Mouse (Mus musculus) heart, embryonic 16.5 days (tissue): ENCODE measurements around the gene Efna3. TPM values are rescaled to one million over a fixed set of nuclear protein-coding genes. Genes with fewer than 3 reads are reported as not detected.

Source experiments
- ATAC-seq: fragments of 200-750 bp; cut with Nextera tagmentation; replicated peaks from 2 replicates; pipeline ENCODE4 v1.8.0; 2017; ENCODE audit warnings: moderate number of reproducible peaks; ENCODE audit not compliant: insufficient read depth, low FRiP score; ENCODE audit errors: extremely low read depth
- H3K27ac ChIP-seq: fragments of 300-500 bp; sonication (generic); 2 replicates; pipeline ENCODE4 v1.5.1; 2014; ENCODE audit warnings: mild to moderate bottlenecking, low read length, control low read depth, moderate library complexity
- H3K27me3 ChIP-seq: fragments of 300-500 bp; sonication (generic); 2 replicates; pipeline ENCODE4 v1.6.1; 2014; ENCODE audit warnings: low read length, mixed read lengths; ENCODE audit not compliant: control insufficient read depth, insufficient read depth
- H3K36me3 ChIP-seq: fragments of 300-500 bp; sonication (generic); 2 replicates; pipeline ENCODE4 v1.6.1; 2014; ENCODE audit not compliant: control insufficient read depth, insufficient read depth
- H3K4me1 ChIP-seq: fragments of 300-500 bp; sonication (generic); 2 replicates; pipeline ENCODE4 v1.6.1; 2014; ENCODE audit warnings: low read length, mixed read lengths; ENCODE audit not compliant: control insufficient read depth, insufficient read depth
- H3K4me2 ChIP-seq: fragments of 300-500 bp; sonication (generic); 2 replicates; pipeline ENCODE4 v1.6.1; 2014; ENCODE audit warnings: low read depth, mild to moderate bottlenecking, control low read depth, low read length
- H3K4me3 ChIP-seq: fragments of 300-500 bp; sonication (generic); 2 replicates; pipeline ENCODE4 v1.5.1; 2014; ENCODE audit warnings: mild to moderate bottlenecking, control low read depth, low read length
- H3K9ac ChIP-seq: fragments of 300-500 bp; sonication (generic); 2 replicates; pipeline ENCODE4 v1.6.1; 2014; ENCODE audit warnings: low read length, control low read depth
- H3K9me3 ChIP-seq: fragments of 300-500 bp; sonication (generic); replicated peaks from 2 replicates; pipeline ENCODE4 v1.6.1; 2016; ENCODE audit warnings: low read length; ENCODE audit not compliant: control insufficient read depth
- WGBS: fragments of 180-500 bp; shearing (Covaris S2); extraction: QIAGEN DNeasy Blood & Tissue Kit; methylation state at CpG from one replicate; pipeline ENCODE4 v1.1.7; 2014; 5-methylcytosine and 5-hydroxymethylcytosine counted together
- polyA plus RNA-seq: library from polyadenylated mRNA; unstranded; fragments of >200 nt; fragmentation: Nextera tagmentation; extraction: Ambion mirVana; gene quantifications from 2 replicates; pipeline ENCODE4 v1.2.1, GENCODE M21; 2015

Efna3 gene
- polyA plus RNA-seq, 1 experiment from 2014 or later, result 0.89 TPM

DNA sequence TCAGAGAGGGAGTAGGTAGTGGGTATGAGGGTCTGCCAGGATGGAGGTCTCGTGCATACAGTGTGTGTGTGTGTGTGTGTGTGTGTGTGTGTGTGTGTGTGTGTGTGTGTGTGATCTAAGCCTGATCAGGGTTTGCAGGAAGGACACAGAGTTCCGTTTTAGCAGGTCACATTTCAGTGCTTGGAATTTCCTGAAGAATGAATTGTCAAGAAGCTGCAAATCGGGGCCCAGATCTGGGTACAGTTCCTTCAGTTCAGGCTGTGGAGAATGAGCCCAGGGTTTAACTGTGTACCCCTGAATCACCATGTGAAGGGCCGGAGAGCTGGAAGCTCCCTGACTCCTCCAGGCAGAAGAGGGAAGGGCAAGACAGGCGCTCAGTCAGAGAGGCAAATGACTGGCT, 35.5 kb downstream of the Efna3 start:
- Histone ChIP-seq H3K36me3 (no peaks in the 10 kb centered on the region), H3K4me3 (no peak overlapping the region), H3K9ac (no peak overlapping the region), H3K27ac (peak overlapping the region; percentile 59; the same call in 1 of the 2 replicates), H3K27me3 (peaks cover 2% of the 10 kb centered on the region; the same call in 1 of the 2 replicates), H3K9me3 (no peaks in the 10 kb centered on the region), H3K4me2 (no peak overlapping the region), H3K4me1 (peaks cover 6% of the 10 kb centered on the region; the same call in 1 of the 2 replicates)
- 52% methylated on average over 5 of the region's 5 CpGs for whole genome bisulfite sequencing
- no peak for ATAC-seq

DNA sequence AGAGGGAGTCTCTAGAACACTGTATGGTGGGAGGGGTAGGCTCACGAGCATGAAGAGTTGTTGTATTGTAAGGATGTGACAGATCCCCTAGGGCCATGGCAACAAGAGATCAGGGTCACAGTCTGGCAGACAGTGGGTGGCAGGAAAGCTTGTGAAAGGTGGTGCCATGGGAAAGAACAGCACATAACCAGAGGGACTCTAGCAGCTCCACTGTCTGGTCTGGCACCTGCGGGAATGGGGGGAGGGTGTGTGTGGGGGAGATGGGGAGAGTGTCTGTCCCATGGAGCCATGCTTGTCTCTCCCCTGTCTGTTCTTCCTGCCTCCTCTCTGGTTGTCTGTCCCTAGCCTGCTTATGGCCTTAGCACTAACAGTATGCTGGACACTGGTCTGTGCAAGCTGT, 37.2 kb downstream of the Efna3 start:
- Histone ChIP-seq H3K4me2 (no peak overlapping the region), H3K4me3 (no peak overlapping the region), H3K36me3 (no peaks in the 10 kb centered on the region), H3K27ac (no peak overlapping the region), H3K4me1 (peaks cover 13% of the 10 kb centered on the region), H3K9me3 (no peaks in the 10 kb centered on the region), H3K27me3 (peaks cover 2% of the 10 kb centered on the region; the same call in 1 of the 2 replicates), H3K9ac (no peak overlapping the region)
- 50% methylated on average over 2 of the region's 2 CpGs for WGBS
- ATAC-seq, result no peak

- peaks cover 13% of the 10 kb centered on the region for H3K4me1 ChIP-seq
- ATAC-seq, result no peak
These were observed 38.5 kb downstream of the Efna3 start for GRCm38 (mm10) chr3:89284261-89284660.

DNA sequence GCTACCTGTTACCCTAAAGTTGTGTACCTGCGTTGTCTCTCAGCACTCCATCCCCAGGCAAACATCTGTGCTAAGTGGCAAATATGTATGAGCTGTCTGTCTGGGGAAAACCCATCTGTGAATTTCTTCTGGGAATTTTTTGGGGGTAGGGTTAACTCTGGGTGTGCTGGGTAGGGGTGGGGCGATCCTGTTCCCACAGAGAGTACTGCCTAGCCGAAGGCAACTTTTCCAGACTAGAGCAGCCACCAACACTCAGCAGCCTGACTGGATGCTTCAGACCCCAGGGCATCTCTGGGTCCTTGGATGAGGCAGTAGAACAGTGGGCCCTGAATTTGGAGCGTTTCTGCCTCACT, 40.5 kb downstream of the Efna3 start:
- no peaks in the 10 kb centered on the region for H3K36me3 ChIP-seq
- ATAC-seq, result no peak
- H3K4me2 ChIP-seq, result no peak overlapping the region
- no peaks in the 10 kb centered on the region for H3K9me3 ChIP-seq
- no peak overlapping the region for H3K9ac ChIP-seq
- no peak overlapping the region for H3K27ac ChIP-seq
- no peak overlapping the region for H3K4me3 ChIP-seq
- 18% methylated on average over 4 of the region's 4 CpGs for WGBS
- peaks cover 19% of the 10 kb centered on the region for H3K4me1 ChIP-seq
- H3K27me3 ChIP-seq, result peaks cover 2% of the 10 kb centered on the region; the same call in 1 of the 2 replicates

More at GRCm38 (mm10) chr3:89284261-89284660, 38.5 kb downstream of the Efna3 start:
- peaks cover 2% of the 10 kb centered on the region; the same call in 1 of the 2 replicates for H3K27me3 ChIP-seq
- no peaks in the 10 kb centered on the region for H3K9me3 ChIP-seq
- no peak overlapping the region for H3K9ac ChIP-seq
- no peak overlapping the region for H3K4me2 ChIP-seq
- no peaks in the 10 kb centered on the region for H3K36me3 ChIP-seq
- H3K27ac ChIP-seq, result no peak overlapping the region
- no peak overlapping the region for H3K4me3 ChIP-seq
- WGBS, result 80% methylated on average over 3 of the region's 3 CpGs

DNA sequence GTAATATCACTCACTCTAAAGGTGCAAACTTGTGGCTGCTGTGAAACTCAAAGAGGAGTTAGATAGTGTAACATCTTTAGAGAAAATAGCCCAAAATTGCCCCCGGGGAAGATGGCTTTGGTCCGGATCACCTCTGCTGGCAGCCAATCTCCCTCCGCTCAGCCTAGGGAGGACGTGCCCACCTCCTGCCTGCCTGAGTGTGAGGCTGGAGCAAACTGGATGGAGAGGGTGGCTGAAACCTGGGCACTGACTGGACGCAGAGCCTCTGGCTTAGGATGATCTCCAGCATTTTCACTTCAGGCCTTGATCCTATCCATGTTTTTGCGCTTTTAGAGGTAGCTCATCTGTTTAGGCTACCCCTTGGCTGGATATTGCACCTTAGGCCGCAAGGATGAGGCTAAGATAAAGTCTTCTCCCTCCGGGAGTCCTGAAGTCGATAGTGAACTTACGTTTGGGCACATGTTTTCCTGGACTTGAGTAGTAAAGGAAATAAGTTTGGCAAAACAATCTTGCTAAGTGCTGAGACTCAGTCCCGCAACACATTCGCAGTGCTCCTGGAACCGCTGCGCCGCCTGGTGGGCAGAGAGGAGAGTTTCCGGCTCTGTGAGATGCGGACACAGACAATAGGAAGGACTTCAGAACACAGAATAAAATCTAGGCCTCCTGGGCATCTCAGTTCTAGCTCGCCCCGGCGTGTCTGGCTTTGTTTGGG, 41.0 kb downstream of the Efna3 start:
- no peaks in the 10 kb centered on the region for H3K9me3 ChIP-seq
- 13% methylated on average over 20 of the region's 20 CpGs for WGBS
- H3K36me3 ChIP-seq, result no peaks in the 10 kb centered on the region
- no peak overlapping the region; the same call in 1 of the 2 replicates for H3K9ac ChIP-seq
- peak overlapping the region; percentile 98 for H3K4me2 ChIP-seq
- H3K4me3 ChIP-seq, result peak overlapping the region; percentile 69
- H3K4me1 ChIP-seq, result peaks cover 25% of the 10 kb centered on the region
- H3K27ac ChIP-seq, result peak overlapping the region; percentile 91
- H3K27me3 ChIP-seq, result peaks cover 2% of the 10 kb centered on the region; the same call in 1 of the 2 replicates
- no peak for ATAC-seq

DNA sequence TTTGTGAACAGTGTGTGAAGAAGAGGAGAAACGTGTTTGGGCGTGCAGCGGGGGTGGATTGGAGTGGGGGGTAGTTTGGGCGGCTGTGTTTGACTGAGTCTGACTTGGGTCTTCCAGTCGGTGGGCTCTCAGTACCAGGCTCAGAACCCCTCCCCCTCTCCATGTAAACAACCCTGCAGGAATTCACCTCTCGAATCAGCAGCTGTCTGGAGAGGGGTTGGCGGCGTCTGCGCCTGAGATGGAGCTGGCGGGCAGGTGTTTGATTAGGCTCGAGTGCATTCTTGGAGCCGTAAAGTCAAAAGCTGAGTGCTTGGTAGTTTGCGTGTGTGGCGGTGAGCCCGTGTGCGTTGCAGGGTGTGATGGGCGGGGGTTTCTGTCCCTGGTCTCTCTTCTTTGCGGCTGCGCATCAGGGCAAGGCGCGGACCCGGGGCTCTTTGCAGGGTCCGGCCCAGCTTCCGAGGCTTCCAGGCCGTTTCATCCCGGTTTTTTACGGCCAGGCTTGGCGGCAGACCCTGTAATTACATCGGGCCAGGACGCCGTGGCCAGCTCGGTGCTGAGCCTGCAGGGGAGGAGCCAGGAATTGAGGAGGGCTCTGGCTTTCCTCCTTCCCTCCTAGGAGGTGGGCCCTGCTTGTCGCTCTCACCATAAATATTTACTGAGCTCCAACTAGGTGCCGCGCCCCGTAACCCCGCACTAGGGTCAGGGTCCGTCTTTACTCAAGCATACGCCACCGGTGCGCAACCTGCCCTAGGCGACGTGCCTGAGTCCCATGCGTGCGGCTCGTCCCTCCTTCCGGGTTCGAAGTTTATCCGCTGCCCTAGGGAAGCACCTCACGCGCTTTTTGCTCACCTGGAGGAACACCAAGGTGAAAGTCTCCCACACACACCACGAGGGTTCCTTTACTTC, 41.9 kb downstream of the Efna3 start, which contains the start of gene Efna1:
Gene Efna1, minus strand, starts transcription at position 537 of the 906 bp plus-strand sequence.
- Histone ChIP-seq H3K36me3 (peaks cover 1% of the 10 kb centered on the region), H3K27ac (peak within 1 kb of the TSS; percentile 91), H3K4me3 (peak within 1 kb of the TSS; percentile 69), H3K4me1 (peaks cover 28% of the 10 kb centered on the region), H3K9ac (peak within 1 kb of the TSS; percentile 83), H3K4me2 (peak within 1 kb of the TSS; percentile 98), H3K9me3 (no peaks in the 10 kb centered on the region), H3K27me3 (peaks cover 2% of the 10 kb centered on the region; the same call in 1 of the 2 replicates)
- WGBS, result under 1% methylated on average over 52 of the region's 52 CpGs
- ATAC-seq, result peak; percentile 19; the same call in 1 of the 2 replicates

DNA sequence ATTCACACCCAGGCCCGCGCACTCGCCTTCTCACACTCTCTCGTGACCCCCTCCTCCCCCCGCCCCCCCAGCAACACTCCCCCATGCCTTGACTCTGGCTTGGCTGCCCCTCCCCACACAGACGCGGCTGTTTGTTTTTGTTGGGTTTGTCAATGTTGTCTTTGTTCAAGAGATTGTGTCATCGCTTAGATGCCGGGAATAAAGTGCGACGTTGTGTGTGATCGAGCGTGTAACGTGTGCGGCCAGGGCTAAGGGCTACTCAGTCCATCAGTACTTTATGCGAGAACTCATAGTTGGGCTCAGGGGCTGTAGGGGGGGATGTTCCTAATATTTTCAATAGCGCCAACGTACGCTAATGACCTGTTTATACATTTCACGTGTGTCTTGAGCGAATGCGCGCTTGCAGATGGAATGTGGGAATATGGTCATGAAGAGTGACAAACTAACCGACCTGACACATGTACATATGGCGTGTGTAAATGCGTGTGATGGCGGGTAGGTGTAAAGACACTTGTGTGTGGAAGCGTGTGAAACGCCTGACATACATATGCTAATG, 42.6 kb downstream of the Efna3 start:
- peak overlapping the region; percentile 83 for H3K9ac ChIP-seq
- peak overlapping the region; percentile 69 for H3K4me3 ChIP-seq
- H3K27me3 ChIP-seq, result peaks cover 2% of the 10 kb centered on the region; the same call in 1 of the 2 replicates
- peak overlapping the region; percentile 98 for H3K4me2 ChIP-seq
- peak overlapping the region; percentile 91 for H3K27ac ChIP-seq
- peaks cover 9% of the 10 kb centered on the region for H3K36me3 ChIP-seq
- peaks cover 28% of the 10 kb centered on the region for H3K4me1 ChIP-seq
- H3K9me3 ChIP-seq, result no peaks in the 10 kb centered on the region
- ATAC-seq, result no peak; the same call in 1 of the 2 replicates
- WGBS, result under 1% methylated on average over 28 of the region's 29 CpGs

DNA sequence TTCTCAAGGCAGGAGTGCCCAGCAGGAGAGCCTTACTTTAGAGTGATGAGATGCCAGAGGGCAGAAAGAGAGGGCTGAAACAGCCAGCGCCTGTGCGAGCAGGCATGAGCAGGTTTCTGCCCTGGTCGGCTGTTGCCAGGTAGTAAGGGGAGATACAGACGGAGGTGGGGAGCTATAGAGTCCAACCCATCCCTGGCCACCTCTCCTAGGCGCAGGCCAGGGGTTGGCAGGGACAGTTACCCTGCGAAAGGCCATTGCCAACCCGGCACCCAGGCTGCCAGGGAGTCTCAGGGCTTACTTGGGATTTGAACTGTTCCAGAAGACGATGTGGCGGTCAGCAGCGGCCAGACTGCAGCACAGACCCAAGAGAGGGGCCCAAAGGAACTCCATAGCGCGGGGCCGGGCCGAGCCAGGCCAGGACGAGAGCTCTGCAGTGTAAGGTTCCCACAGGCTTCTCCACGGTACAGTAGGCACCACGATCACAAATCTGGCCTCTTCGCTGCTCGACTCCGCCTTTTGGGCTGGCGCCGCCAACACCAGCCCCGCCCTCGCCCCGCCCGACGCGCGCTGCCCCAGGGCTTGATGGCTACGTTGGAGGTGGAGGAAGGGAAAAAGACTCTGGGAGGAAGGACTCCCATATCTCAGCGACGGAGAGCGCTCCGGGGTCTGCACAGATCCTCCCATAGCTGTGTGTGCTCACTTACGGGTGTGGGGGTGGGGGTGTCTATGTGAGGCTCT, 43.4 kb downstream of the Efna3 start:
- peak overlapping the region; percentile 91 for H3K27ac ChIP-seq
- ATAC-seq, result peak; percentile 78
- peaks cover 12% of the 10 kb centered on the region for H3K36me3 ChIP-seq
- peaks cover 2% of the 10 kb centered on the region; the same call in 1 of the 2 replicates for H3K27me3 ChIP-seq
- peak overlapping the region; percentile 69 for H3K4me3 ChIP-seq
- H3K9ac ChIP-seq, result peak overlapping the region; percentile 83
- H3K4me1 ChIP-seq, result peaks cover 28% of the 10 kb centered on the region
- H3K9me3 ChIP-seq, result no peaks in the 10 kb centered on the region
- WGBS, result 2% methylated on average over 35 of the region's 35 CpGs
- peak overlapping the region; percentile 98 for H3K4me2 ChIP-seq
